Mouse (Mus musculus) cerebellum, postnatal 10 days (tissue): Measurements from ENCODE around the gene Sf3b3.

Source experiments
- DNase-seq, 2 experiments: peaks; one replicate each; pipeline ENCODE4 v3.0.0; 2021; ENCODE audit warnings: mixed read lengths in 2 of 2

The Sf3b3 gene

DNA sequence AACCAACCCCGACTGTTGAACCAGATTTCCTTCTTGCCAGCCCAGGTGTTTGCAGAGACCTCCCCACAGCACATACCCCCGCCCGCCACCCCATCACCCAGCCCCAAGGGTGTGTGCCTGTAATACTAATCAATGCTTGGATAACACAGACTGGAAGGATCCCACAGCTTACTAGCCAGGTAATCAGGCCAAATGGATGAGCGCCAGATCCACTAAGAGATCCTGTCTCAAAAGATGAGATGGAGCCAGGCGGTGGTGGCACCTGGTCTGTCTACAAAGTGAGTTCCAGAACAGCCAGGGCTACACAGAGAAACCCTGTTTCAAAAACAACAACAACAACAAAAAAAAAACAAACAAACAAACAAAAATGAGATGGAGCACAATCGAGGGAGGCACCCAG, 79.3 kb downstream of the Sf3b3 start:
- DNase-seq: peak; percentile 62 to 63

DNA sequence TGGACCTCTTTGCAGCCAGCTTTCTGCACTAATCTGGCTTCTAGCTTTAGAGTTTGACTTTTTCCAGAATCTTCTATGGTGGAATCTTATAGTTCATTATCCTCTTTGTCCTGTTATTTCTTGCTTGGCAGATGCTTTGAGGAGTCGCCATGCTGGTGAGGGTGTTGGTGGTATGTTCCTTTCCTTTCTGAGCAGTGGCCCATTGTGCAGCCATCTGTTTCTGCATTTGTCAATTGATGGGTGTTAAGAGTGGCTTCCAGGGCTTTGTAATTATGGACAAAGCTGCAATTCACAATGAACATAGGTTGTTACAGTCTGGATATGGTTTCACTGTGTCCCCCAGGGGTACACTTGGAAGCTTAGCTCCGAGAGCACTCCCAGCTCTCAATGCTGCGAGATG, 81.9 kb downstream of the Sf3b3 start:
- DNase-seq: no peak

DNA sequence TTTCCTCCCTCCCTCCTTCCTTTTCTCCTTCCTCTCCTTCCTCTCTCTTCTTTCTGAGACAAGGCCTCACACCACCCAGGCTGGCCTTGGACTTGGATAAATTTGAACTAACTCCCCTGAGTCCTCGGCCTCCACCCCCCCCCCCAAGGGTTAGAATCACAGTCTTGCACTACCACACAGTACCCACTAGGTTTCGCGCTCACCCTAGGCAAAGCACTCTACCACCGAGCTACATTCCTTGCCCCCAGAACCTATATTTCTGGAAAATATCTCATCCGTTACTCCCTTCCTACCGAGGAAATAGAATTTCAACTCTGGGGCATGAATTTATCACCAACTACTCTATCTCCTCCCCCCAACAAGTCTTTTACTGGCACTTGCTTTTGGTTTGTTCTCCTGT, 84.6 kb downstream of the Sf3b3 start:
- DNase-seq: no peak

DNA sequence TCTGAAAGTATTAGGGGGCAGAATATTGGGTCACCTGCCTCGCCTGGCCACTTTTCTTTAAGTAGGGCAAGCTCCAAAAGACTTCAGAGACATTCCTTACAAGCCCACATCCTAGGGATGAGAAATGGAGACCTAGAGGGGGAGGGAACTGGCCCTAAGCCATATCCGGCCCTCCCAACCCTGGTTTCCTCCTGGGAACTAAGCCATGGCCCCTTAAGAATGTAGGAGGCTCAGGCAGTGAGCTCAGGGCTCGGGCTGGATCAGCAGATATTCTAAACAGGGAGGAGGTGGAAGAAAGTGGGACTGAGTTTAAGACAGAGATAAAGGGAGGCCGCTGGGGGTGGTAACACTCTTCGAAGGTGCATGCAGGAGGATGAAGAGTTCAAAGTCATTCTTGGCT, 85.4 kb downstream of the Sf3b3 start:
- no peak for DNase-seq

DNA sequence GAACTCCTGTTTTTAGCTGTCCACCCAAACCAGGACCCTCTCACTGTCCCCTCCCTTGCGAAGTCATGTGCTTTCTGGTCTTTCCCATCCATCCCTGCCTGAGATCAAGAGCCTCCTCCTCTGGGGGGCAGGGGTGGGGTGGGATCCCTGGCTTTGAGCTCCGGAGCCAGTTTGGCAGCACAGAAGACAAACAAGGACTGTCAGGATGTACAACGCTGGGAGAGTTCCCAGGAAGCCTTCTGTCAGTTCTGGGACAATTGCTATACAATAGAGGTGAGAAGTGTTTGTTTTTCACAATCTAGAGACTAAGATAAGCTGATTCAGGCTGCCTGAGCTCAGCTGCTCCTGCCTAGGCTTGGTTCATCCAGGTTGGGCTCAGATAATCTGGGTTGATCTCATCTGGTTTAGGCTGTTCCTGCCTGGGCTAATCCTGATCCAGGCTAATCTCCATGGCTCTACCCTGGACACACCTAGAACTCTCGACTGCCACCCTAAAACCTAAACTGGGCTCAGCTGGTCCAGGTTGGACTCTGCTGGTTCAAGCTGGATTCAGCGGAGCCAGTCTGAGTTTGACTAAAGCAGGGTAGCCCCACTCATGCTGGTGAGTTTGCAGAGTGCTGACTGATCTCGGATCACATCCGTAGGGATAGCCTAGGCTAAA, 86.2 kb downstream of the Sf3b3 start:
- no peak for DNase-seq
